26 mouse cellular contexts compared by ENCODE assay signal in the genomic region with DNA sequence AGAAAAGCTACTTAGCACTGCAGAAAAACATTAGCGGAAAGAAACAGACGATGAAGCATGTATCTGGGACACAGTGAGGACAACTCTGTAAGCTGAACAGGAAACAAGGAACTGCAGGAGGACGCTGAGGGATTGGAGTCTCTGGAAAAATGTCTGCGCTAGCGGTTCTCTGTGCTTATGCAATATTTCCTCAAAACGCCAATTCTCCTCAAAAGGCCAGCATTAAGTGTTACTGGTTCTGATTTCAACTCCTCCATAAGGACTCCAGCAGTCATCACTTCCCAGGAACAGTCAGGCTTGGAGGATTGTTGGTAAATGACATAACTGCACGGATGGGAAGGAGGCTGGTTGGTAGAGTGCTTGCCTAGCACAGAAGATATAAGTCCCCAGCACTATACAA. TPM values are rescaled to one million over a fixed set of nuclear protein-coding genes. Genes with fewer than 3 reads are reported as not detected.
DNase-seq lines count a peak whose midpoint lies in the region; ATAC-seq and TF ChIP-seq lines count a peak whose summit lies in the region.
"Had no signal": no experiment of that assay in that cellular context is flagged by ENCODE, and none has a peak within 500 bp of the region (broad histone marks: within the 10 kb centered on the region; RNA-seq: fewer than 3 reads in every experiment).

No protein-coding gene starts in this region.

- no peak overlapping the region for H3K4me2 ChIP-seq in lung, embryonic 16.5 days (ENCODE audit: low read depth, low read length)
- H3K4me2 ChIP-seq in forebrain, embryonic 12.5 days: no peak overlapping the region
- H3K4me2 ChIP-seq: heart, embryonic 11.5 days; hindbrain, embryonic 13.5 days; liver, embryonic 13.5 days; neural tube, embryonic 13.5 days had no signal

- no peaks in the 10 kb centered on the region for H3K9me3 ChIP-seq in lung, embryonic 16.5 days (ENCODE audit: control insufficient read depth, low read length)
- no peaks in the 10 kb centered on the region for H3K9me3 ChIP-seq in forebrain, embryonic 12.5 days
- H3K9me3 ChIP-seq: hindbrain, embryonic 13.5 days; liver, embryonic 13.5 days; midbrain, embryonic 10.5 days; neural tube, embryonic 13.5 days had no signal

- H3K27ac ChIP-seq in kidney, adult 2 months (ENCODE audit: insufficient read depth, low read depth, low read length): peak overlapping the region; percentile 17; the same call in 1 of the 2 replicates
- H3K27ac ChIP-seq in lung, embryonic 16.5 days (ENCODE audit: low read length): 0 out of 2 replicates have a peak overlapping the region, but pooled peaks have one; percentile 1
- H3K27ac ChIP-seq in bone marrow macrophage, adult 2 months (ENCODE audit: insufficient read depth, low read depth, low read length): peak overlapping the region; percentile 54
- no peak overlapping the region for H3K27ac ChIP-seq in forebrain, embryonic 12.5 days
- H3K27ac ChIP-seq: hindbrain, embryonic 13.5 days; liver, embryonic 13.5 days; midbrain, embryonic 10.5 days; neural tube, embryonic 13.5 days had no signal

- no peak for DNase-seq in kidney, adult 2 months
- no peak for DNase-seq in kidney, postnatal 10 days
- DNase-seq in lung, adult 18-20 months: no peak
- peak; percentile 20 for DNase-seq in lung, postnatal 14 days
- DNase-seq: adrenal gland, postnatal 10 days; cerebellum, adult 2 months; cerebellum, postnatal 14 days; forebrain, postnatal 0 days; gastrocnemius, postnatal 14 days; heart, postnatal 36 days; kidney, adult 9 months; kidney, postnatal 14 days; liver, embryonic 13.5 days; right cerebral cortex, postnatal 4 days had no signal

- TF ChIP-seq CTCF in kidney, adult 2 months (conservative IDR thresholded peaks at IDR 0.05; ENCODE audit: insufficient read depth, insufficient read length, low read depth, low read length): no peak
- no peak for TF ChIP-seq CTCF in bone marrow macrophage, adult 2 months (IDR thresholded peaks at IDR 0.05; ENCODE audit: low read depth, low read length)

- WGBS in kidney, adult 2 months: 65% methylated on average over 7 of the region's 7 CpGs
- 77% methylated on average over 7 of the region's 7 CpGs for WGBS in lung, embryonic 16.5 days
- 91% methylated on average over 7 of the region's 7 CpGs for WGBS in forebrain, embryonic 12.5 days

- peaks cover 43% of the 10 kb centered on the region for H3K4me1 ChIP-seq in kidney, adult 2 months (ENCODE audit: control insufficient read depth, insufficient read depth, low read length)
- peaks cover 3% of the 10 kb centered on the region; the same call in 1 of the 2 replicates for H3K4me1 ChIP-seq in lung, embryonic 16.5 days (replicated peaks; ENCODE audit: control insufficient read depth, insufficient read depth, low read length)
- peaks cover 67% of the 10 kb centered on the region for H3K4me1 ChIP-seq in bone marrow macrophage, adult 2 months (ENCODE audit: control insufficient read depth, insufficient read depth, low read length)
- peaks cover 10% of the 10 kb centered on the region; the same call in 1 of the 2 replicates for H3K4me1 ChIP-seq in forebrain, embryonic 12.5 days

- no peaks in the 10 kb centered on the region for H3K27me3 ChIP-seq in kidney, adult 2 months (replicated peaks; ENCODE audit: control insufficient read depth, insufficient read depth, low read length)
- no peaks in the 10 kb centered on the region for H3K27me3 ChIP-seq in lung, embryonic 16.5 days (ENCODE audit: control insufficient read depth, insufficient read depth, low read depth, low read length)
- no peaks in the 10 kb centered on the region for H3K27me3 ChIP-seq in forebrain, embryonic 12.5 days
- H3K27me3 ChIP-seq: hindbrain, embryonic 13.5 days; liver, embryonic 13.5 days; neural tube, embryonic 13.5 days; Patski had no signal

- no peak overlapping the region for H3K4me3 ChIP-seq in kidney, adult 2 months (ENCODE audit: insufficient read depth, low read depth, low read length)
- no peak overlapping the region for H3K4me3 ChIP-seq in lung, embryonic 16.5 days (ENCODE audit: low read length)
- no peak overlapping the region for H3K4me3 ChIP-seq in bone marrow macrophage, adult 2 months (ENCODE audit: insufficient read depth, low read length)
- H3K4me3 ChIP-seq in forebrain, embryonic 12.5 days (replicated peaks): no peak overlapping the region
- H3K4me3 ChIP-seq: erythroblast, embryonic 14.5 days; hindbrain, embryonic 13.5 days; liver, embryonic 13.5 days; midbrain, embryonic 10.5 days; myocyte; neural tube, embryonic 13.5 days had no signal

- ATAC-seq in lung, embryonic 16.5 days (ENCODE audit: low read depth): peak; percentile 57
- ATAC-seq in forebrain, embryonic 12.5 days (ENCODE audit: low FRiP score): no peak
- ATAC-seq: forebrain, postnatal 0 days; intestine, embryonic 16.5 days; midbrain, embryonic 16.5 days; Patski had no signal

- H3K36me3 ChIP-seq in kidney, adult 2 months (ENCODE audit: control insufficient read depth, insufficient read depth, low read length): no peaks in the 10 kb centered on the region
- H3K36me3 ChIP-seq in lung, embryonic 16.5 days (ENCODE audit: control insufficient read depth, insufficient read depth, low read length): no peaks in the 10 kb centered on the region
- H3K36me3 ChIP-seq in forebrain, embryonic 12.5 days (replicated peaks): no peaks in the 10 kb centered on the region
- H3K36me3 ChIP-seq: hindbrain, embryonic 13.5 days; liver, embryonic 13.5 days; neural tube, embryonic 13.5 days had no signal

- H3K9ac ChIP-seq in lung, embryonic 16.5 days (ENCODE audit: low read length): no peak overlapping the region
- H3K9ac ChIP-seq in forebrain, embryonic 12.5 days: no peak overlapping the region
- H3K9ac ChIP-seq: forebrain, postnatal 0 days; hindbrain, embryonic 13.5 days; liver, embryonic 13.5 days; neural tube, embryonic 13.5 days had no signal

- TF ChIP-seq POLR2A in kidney, adult 2 months (IDR thresholded peaks at IDR 0.05; ENCODE audit: low read depth, low read length): no peak
- TF ChIP-seq POLR2A in bone marrow macrophage, adult 2 months (IDR thresholded peaks at IDR 0.05; ENCODE audit: borderline replicate concordance, low read depth, low read length): no peak

RNA-seq across cellular contexts. Expression of a gene that starts 7.9 kb away (rescaled TPM):
- polyA plus RNA-seq in kidney, adult 2 months (2012; rRNA removed): 77.5 and 79.7 TPM in 2 replicates
- polyA plus RNA-seq in lung, embryonic 16.5 days (2015; fragmentation: Nextera tagmentation; extraction: Ambion mirVana): 19.1 and 19.8 TPM in 2 replicates
- polyA plus RNA-seq in bone marrow macrophage, adult 2 months (2012; ENCODE audit: insufficient read depth, insufficient read length, missing spikeins): 131 and 136 TPM in 2 replicates
- 19.2 and 20.7 TPM in 2 replicates for polyA plus RNA-seq in forebrain, embryonic 12.5 days (2016; fragmentation: Nextera tagmentation; extraction: Ambion mirVana)

RNA-seq across cellular contexts. Expression of a gene that starts 38.0 kb away (rescaled TPM):
- 73.5 and 76.0 TPM in 2 replicates for polyA plus RNA-seq in kidney, adult 2 months (2012; rRNA removed)
- 78.5 and 78.9 TPM in 2 replicates for polyA plus RNA-seq in lung, embryonic 16.5 days (2015; fragmentation: Nextera tagmentation; extraction: Ambion mirVana)
- 80.1 and 87.0 TPM in 2 replicates for polyA plus RNA-seq in bone marrow macrophage, adult 2 months (2012; ENCODE audit: insufficient read depth, insufficient read length, missing spikeins)
- 152 and 166 TPM in 2 replicates for polyA plus RNA-seq in forebrain, embryonic 12.5 days (2016; fragmentation: Nextera tagmentation; extraction: Ambion mirVana)

RNA-seq across cellular contexts. Expression of a gene that starts 49.5 kb away (rescaled TPM):
- 12.7 and 15.1 TPM in 2 replicates for polyA plus RNA-seq in kidney, adult 2 months (2012; rRNA removed)
- polyA plus RNA-seq in lung, embryonic 16.5 days (2015; fragmentation: Nextera tagmentation; extraction: Ambion mirVana): 18.1 and 21.1 TPM in 2 replicates
- polyA plus RNA-seq in bone marrow macrophage, adult 2 months (2012; ENCODE audit: insufficient read depth, insufficient read length, missing spikeins): 6.5 and 8.6 TPM in 2 replicates
- polyA plus RNA-seq in forebrain, embryonic 12.5 days (2016; fragmentation: Nextera tagmentation; extraction: Ambion mirVana): 18.5 and 19.6 TPM in 2 replicates

RNA-seq across cellular contexts. Expression of a gene that starts 59.7 kb away (rescaled TPM):
- polyA plus RNA-seq in kidney, adult 2 months (2012; rRNA removed): 17.9 and 20.4 TPM in 2 replicates
- 49.7 and 53.6 TPM in 2 replicates for polyA plus RNA-seq in lung, embryonic 16.5 days (2015; fragmentation: Nextera tagmentation; extraction: Ambion mirVana)
- 11.8 and 12.9 TPM in 2 replicates for polyA plus RNA-seq in bone marrow macrophage, adult 2 months (2012; ENCODE audit: insufficient read depth, insufficient read length, missing spikeins)
- 36.2 and 41.7 TPM in 2 replicates for polyA plus RNA-seq in forebrain, embryonic 12.5 days (2016; fragmentation: Nextera tagmentation; extraction: Ambion mirVana)

RNA-seq across cellular contexts. Expression of a gene that starts 59.8 kb away (rescaled TPM):
- polyA plus RNA-seq in kidney, adult 2 months (2012; rRNA removed): 12.6 and 14.2 TPM in 2 replicates
- polyA plus RNA-seq in lung, embryonic 16.5 days (2015; fragmentation: Nextera tagmentation; extraction: Ambion mirVana): 50.4 and 54.1 TPM in 2 replicates
- polyA plus RNA-seq in bone marrow macrophage, adult 2 months (2012; ENCODE audit: insufficient read depth, insufficient read length, missing spikeins): 16.5 and 18.0 TPM in 2 replicates
- polyA plus RNA-seq in forebrain, embryonic 12.5 days (2016; fragmentation: Nextera tagmentation; extraction: Ambion mirVana): 46.4 and 49.7 TPM in 2 replicates
